Mouse (Mus musculus) heart, embryonic 12.5 days (tissue): ENCODE measurements around the gene Atxn3. TPM values are rescaled to one million over a fixed set of nuclear protein-coding genes. Genes with fewer than 3 reads are reported as not detected.
"Not testable (repeated sequence)": the region's sequence is repeated elsewhere in the genome, so short reads cannot be mapped to it uniquely, and the experiment has no call there.

Experiments used
- ATAC-seq: fragments of 200-750 bp; cut with Nextera tagmentation; 2 replicates; pipeline ENCODE4 v1.8.0; 2017; ENCODE audit warnings: moderate TSS enrichment, moderate library complexity; ENCODE audit not compliant: insufficient number of reproducible peaks, low FRiP score
- H3K27ac ChIP-seq: fragments of 300-500 bp; sonication (generic); 2 replicates; pipeline ENCODE4 v1.5.1; 2016; ENCODE audit warnings: mild to moderate bottlenecking, moderate library complexity; ENCODE audit not compliant: poor library complexity, severe bottlenecking
- H3K27me3 ChIP-seq: fragments of 300-500 bp; sonication (generic); replicated peaks from 2 replicates; pipeline ENCODE4 v1.6.1; 2016; ENCODE audit warnings: mild to moderate bottlenecking, moderate library complexity
- H3K36me3 ChIP-seq: fragments of 300-500 bp; sonication (generic); 2 replicates; pipeline ENCODE4 v1.6.1; 2016; ENCODE audit warnings: mild to moderate bottlenecking, moderate library complexity
- H3K4me1 ChIP-seq: fragments of 300-500 bp; sonication (generic); replicated peaks from 2 replicates; pipeline ENCODE4 v1.6.1; 2016; ENCODE audit warnings: mild to moderate bottlenecking
- H3K4me2 ChIP-seq: fragments of 300-500 bp; sonication (generic); 2 replicates; pipeline ENCODE4 v1.6.1; 2016; ENCODE audit warnings: mild to moderate bottlenecking, moderate library complexity
- H3K4me3 ChIP-seq: fragments of 300-500 bp; sonication (generic); 2 replicates; pipeline ENCODE4 v1.5.1; 2016; ENCODE audit warnings: mild to moderate bottlenecking
- H3K9ac ChIP-seq: fragments of 300-500 bp; sonication (generic); 2 replicates; pipeline ENCODE4 v1.6.1; 2016; ENCODE audit warnings: mild to moderate bottlenecking, moderate library complexity
- H3K9me3 ChIP-seq: fragments of 300-500 bp; sonication (generic); replicated peaks from 2 replicates; pipeline ENCODE4 v1.6.1; 2016; ENCODE audit warnings: mild to moderate bottlenecking, moderate library complexity
- WGBS: fragments of 180-500 bp; shearing (Covaris S2); methylation state at CpG from one replicate; pipeline ENCODE4 v1.1.7; 2016; 5-methylcytosine and 5-hydroxymethylcytosine counted together
- polyA plus RNA-seq: library from polyadenylated mRNA; unstranded; fragments of >200 nt; fragmentation: Nextera tagmentation; extraction: Ambion mirVana; gene quantifications from 2 replicates; pipeline ENCODE4 v1.2.1, GENCODE M21; 2016

Atxn3 gene
- polyA plus RNA-seq, 1 experiment from 2014 or later, result 10.6 TPM

GRCm38 (mm10) chr12:101957079-101957941 lies 736 bp downstream of the Atxn3 start:
- 13% methylated on average over 26 of the region's 26 CpGs for WGBS
- peak; percentile 26 for ATAC-seq
- peak overlapping the region; percentile 82 for H3K4me3 ChIP-seq

GRCm38 (mm10) chr12:101955821-101956220 lies 2.2 kb downstream of the Atxn3 start:
- not testable (repeated sequence) for H3K36me3 ChIP-seq, H3K9ac ChIP-seq, H3K9me3 ChIP-seq, H3K27ac ChIP-seq, H3K27me3 ChIP-seq, ATAC-seq, H3K4me2 ChIP-seq, H3K4me3 ChIP-seq
- WGBS, result 92% methylated on average over 8 of the region's 8 CpGs
- peaks cover 12% of the 10 kb centered on the region for H3K4me1 ChIP-seq

More at GRCm38 (mm10) chr12:101957079-101957941, 736 bp downstream of the Atxn3 start:
- H3K4me1 ChIP-seq, result peaks cover 12% of the 10 kb centered on the region
- H3K4me2 ChIP-seq, result peak overlapping the region; percentile 72
- peak overlapping the region; percentile 85 for H3K9ac ChIP-seq
- no peaks in the 10 kb centered on the region for H3K36me3 ChIP-seq
- H3K27me3 ChIP-seq, result no peaks in the 10 kb centered on the region
- no peaks in the 10 kb centered on the region for H3K9me3 ChIP-seq
- H3K27ac ChIP-seq, result peak overlapping the region; percentile 25; the same call in 1 of the 2 replicates

- no peak for ATAC-seq
- Histone ChIP-seq H3K27ac (no peak overlapping the region), H3K4me1 (no peaks in the 10 kb centered on the region), H3K9me3 (no peaks in the 10 kb centered on the region), H3K4me3 (no peak overlapping the region), H3K4me2 (no peak overlapping the region), H3K9ac (no peak overlapping the region), H3K27me3 (no peaks in the 10 kb centered on the region), H3K36me3 (peaks cover 36% of the 10 kb centered on the region)
- 81% methylated on average over 4 of the region's 4 CpGs for WGBS
These were observed 9.2 kb downstream of the Atxn3 start for GRCm38 (mm10) chr12:101948801-101949200.

- H3K27me3 ChIP-seq, result no peaks in the 10 kb centered on the region
- H3K27ac ChIP-seq, result no peak overlapping the region
- H3K36me3 ChIP-seq, result peaks cover 37% of the 10 kb centered on the region
- no peak overlapping the region for H3K4me3 ChIP-seq
- H3K9ac ChIP-seq, result no peak overlapping the region
- WGBS, result 85% methylated on average over 8 of the region's 8 CpGs
- no peaks in the 10 kb centered on the region for H3K4me1 ChIP-seq
- no peak overlapping the region for H3K4me2 ChIP-seq
- ATAC-seq, result no peak
- no peaks in the 10 kb centered on the region for H3K9me3 ChIP-seq
These were observed 10.1 kb downstream of the Atxn3 start for GRCm38 (mm10) chr12:101947986-101948385.

GRCm38 (mm10) chr12:101937572-101937971 lies 20.5 kb downstream of the Atxn3 start:
- ATAC-seq, result no peak
- no peak overlapping the region for H3K4me2 ChIP-seq
- no peaks in the 10 kb centered on the region for H3K27me3 ChIP-seq
- H3K9ac ChIP-seq, result no peak overlapping the region
- no peaks in the 10 kb centered on the region for H3K4me1 ChIP-seq
- WGBS, result 85% methylated on average over 7 of the region's 7 CpGs
- no peak overlapping the region for H3K4me3 ChIP-seq
- H3K9me3 ChIP-seq, result peaks cover 3% of the 10 kb centered on the region; the same call in 1 of the 2 replicates
- H3K36me3 ChIP-seq, result peaks cover 65% of the 10 kb centered on the region
- no peak overlapping the region for H3K27ac ChIP-seq

GRCm38 (mm10) chr12:101935223-101935622 lies 22.8 kb downstream of the Atxn3 start:
- no peaks in the 10 kb centered on the region for H3K27me3 ChIP-seq
- H3K9me3 ChIP-seq, result no peaks in the 10 kb centered on the region
- no peak overlapping the region for H3K9ac ChIP-seq
- no peak overlapping the region for H3K4me3 ChIP-seq
- H3K36me3 ChIP-seq, result peaks cover 68% of the 10 kb centered on the region
- H3K4me2 ChIP-seq, result no peak overlapping the region
- H3K4me1 ChIP-seq, result no peaks in the 10 kb centered on the region
- ATAC-seq, result no peak
- no peak overlapping the region for H3K27ac ChIP-seq
- 97% methylated on average over 3 of the region's 3 CpGs for WGBS

- Histone ChIP-seq H3K4me3 (no peak overlapping the region), H3K27me3 (no peaks in the 10 kb centered on the region), H3K4me2 (no peak overlapping the region), H3K4me1 (no peaks in the 10 kb centered on the region), H3K27ac (no peak overlapping the region), H3K9ac (no peak overlapping the region), H3K9me3 (no peaks in the 10 kb centered on the region), H3K36me3 (peaks cover 69% of the 10 kb centered on the region)
- ATAC-seq, result no peak
- 79% methylated on average over 1 of the region's 1 CpGs for WGBS
These were observed 29.6 kb downstream of the Atxn3 start for GRCm38 (mm10) chr12:101928423-101928822.

GRCm38 (mm10) chr12:101922313-101922712 lies 35.7 kb downstream of the Atxn3 start:
- Histone ChIP-seq H3K4me2 (no peak overlapping the region), H3K27me3 (no peaks in the 10 kb centered on the region), H3K27ac (no peak overlapping the region), H3K9me3 (no peaks in the 10 kb centered on the region), H3K4me1 (no peaks in the 10 kb centered on the region), H3K9ac (0 out of 2 replicates have a peak overlapping the region, but pooled peaks have one; percentile 28), H3K4me3 (no peak overlapping the region), H3K36me3 (peaks cover 42% of the 10 kb centered on the region)
- no peak for ATAC-seq
- WGBS, result 79% methylated on average over 6 of the region's 6 CpGs

GRCm38 (mm10) chr12:101919847-101920246 lies 38.2 kb downstream of the Atxn3 start:
- Histone ChIP-seq H3K4me2 (no peak overlapping the region), H3K27ac (no peak overlapping the region), H3K4me1 (no peaks in the 10 kb centered on the region), H3K27me3 (no peaks in the 10 kb centered on the region), H3K9ac (no peak overlapping the region), H3K36me3 (peaks cover 21% of the 10 kb centered on the region), H3K9me3 (no peaks in the 10 kb centered on the region), H3K4me3 (no peak overlapping the region)
- WGBS, result 77% methylated on average over 3 of the region's 3 CpGs
- ATAC-seq, result no peak

- Histone ChIP-seq H3K9ac (no peak overlapping the region), H3K36me3 (peaks cover 4% of the 10 kb centered on the region), H3K4me1 (peaks cover 4% of the 10 kb centered on the region; the same call in 1 of the 2 replicates), H3K27ac (no peak overlapping the region), H3K4me3 (no peak overlapping the region), H3K4me2 (no peak overlapping the region), H3K27me3 (no peaks in the 10 kb centered on the region), H3K9me3 (no peaks in the 10 kb centered on the region)
- no peak for ATAC-seq
These were observed 40.9 kb downstream of the Atxn3 start for GRCm38 (mm10) chr12:101917165-101917564.

GRCm38 (mm10) chr12:101912626-101913490 lies 45.2 kb downstream of the Atxn3 start, which contains the start of gene Trip11:
TSS of gene Trip11 (minus strand) at chr12:101913267.
- peak; percentile 95 for ATAC-seq
- peak within 1 kb of the TSS; percentile 87 for H3K4me2 ChIP-seq
- WGBS, result under 1% methylated on average over 69 of the region's 69 CpGs

More at GRCm38 (mm10) chr12:101912626-101913490, 45.2 kb downstream of the Atxn3 start, which contains the start of gene Trip11:
- H3K4me1 ChIP-seq, result peaks cover 13% of the 10 kb centered on the region
- peak within 1 kb of the TSS; percentile 87 for H3K27ac ChIP-seq
- H3K27me3 ChIP-seq, result no peaks in the 10 kb centered on the region
- no peaks in the 10 kb centered on the region for H3K9me3 ChIP-seq
- H3K9ac ChIP-seq, result peak within 1 kb of the TSS; percentile 87
- peaks cover 16% of the 10 kb centered on the region for H3K36me3 ChIP-seq
- peak within 1 kb of the TSS; percentile 79 for H3K4me3 ChIP-seq
